Mouse (Mus musculus): ENCODE measurements around the gene Ankrd53.

Gene Ankrd53

DNA sequence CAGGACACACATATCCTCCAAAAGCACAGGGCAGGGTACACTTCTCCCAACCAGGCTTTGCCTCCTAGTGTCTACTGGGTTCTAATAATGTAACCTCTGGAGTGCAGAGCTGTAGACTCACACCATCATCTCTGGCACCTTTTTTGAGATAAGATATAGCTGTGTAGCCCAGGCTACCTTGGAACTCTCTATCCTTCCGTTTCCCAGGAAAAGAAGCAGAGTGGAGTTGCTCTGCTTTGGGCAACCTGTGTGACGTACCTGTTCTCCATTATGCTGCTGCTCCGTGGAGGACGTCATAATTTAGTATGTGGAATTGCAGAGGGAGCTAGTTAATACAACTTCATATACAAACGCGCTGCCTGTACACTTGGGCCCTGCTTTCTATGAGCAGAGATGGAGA lies at the start of gene Ankrd53:
Gene Ankrd53 (plus strand): TSS at position 301 of the 400 bp plus-strand sequence.
- no peak for DNase-seq (ENCODE audit: low spot score)

DNA sequence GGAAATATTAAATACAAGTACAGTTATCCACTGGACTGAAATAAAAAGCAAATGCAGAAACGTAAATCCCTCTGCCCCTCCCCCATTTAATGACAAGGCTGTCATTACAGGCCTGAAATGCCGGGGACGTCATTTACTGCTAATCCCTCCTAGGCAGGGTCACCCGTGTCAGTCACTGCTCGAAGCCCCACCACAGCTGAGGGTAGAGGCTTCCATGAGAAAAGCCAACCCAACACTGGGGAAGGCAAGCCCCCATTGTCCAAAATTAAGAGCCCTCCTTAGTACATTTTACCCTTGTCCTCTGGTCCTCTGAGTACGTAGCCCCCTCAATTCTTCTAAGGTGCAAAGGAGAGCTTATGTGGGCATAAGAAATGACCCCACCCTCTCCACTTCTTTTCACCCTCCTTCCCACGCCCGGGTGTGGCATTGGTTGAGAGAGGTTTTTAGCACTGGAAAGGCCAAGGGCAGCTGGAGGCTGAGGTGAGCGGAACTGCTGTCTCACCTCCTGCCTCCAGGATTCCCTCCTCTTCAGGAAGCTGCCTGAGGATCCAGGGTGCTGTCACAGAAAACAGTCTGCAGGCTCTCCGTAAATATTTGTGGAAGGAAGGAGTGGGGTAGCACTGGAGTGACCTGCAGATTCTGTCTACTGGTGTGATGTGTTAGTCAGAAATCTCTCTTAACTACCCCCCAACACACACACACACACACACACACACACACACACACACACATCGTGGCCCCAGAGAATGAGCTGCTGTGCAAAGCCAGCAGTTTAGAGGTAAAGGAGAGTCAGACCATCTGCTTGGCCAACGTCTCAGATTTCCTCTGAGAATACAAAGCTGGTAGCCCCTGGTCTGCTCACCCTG lies 48.9 kb upstream of the Ankrd53 start:
- no peak for DNase-seq (ENCODE audit: low spot score)

DNA sequence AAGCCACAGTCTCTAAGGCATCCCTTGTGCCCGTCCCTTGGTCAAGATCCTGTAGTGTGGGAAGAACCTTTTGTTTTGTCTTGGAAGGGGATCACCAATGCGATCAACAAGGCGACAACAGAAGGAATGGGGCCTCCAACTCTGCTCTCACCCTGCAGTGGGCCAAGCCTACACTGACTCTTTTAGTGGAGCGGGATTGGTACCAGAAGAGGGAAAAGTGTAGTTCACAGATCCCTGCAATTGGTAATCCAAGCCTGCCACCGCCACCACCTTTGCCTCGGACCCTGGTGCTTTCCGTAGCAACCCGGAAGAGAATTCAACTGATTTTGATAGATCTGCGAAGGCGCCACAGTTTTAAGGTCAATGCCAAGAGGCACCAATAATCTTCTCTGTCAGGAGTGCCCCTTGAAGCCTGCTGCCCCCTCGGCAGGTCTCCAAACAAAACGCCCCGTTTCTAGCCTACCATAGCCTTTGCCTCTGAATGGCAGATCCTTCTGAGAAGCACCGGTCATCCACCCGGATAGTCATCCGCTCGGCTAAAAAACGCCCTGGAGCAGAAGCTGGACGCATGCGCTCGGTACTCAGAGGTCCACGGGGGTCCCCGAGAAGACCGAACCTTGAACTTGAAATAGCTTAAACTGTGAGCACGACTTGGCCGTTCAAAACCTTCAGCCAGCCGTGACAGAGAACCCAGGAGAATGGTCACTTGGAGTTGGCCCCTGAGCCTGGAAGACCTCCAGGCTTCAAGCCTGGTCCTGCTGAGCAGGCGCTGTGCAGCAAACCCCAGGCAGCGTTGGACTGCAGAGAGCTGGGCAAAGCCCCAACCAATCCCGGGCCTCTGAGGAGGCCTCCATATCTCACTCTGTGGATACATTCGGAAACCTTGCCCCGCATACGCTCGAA lies 48.0 kb upstream of the Ankrd53 start:
- no peak for DNase-seq (ENCODE audit: low spot score)

DNA sequence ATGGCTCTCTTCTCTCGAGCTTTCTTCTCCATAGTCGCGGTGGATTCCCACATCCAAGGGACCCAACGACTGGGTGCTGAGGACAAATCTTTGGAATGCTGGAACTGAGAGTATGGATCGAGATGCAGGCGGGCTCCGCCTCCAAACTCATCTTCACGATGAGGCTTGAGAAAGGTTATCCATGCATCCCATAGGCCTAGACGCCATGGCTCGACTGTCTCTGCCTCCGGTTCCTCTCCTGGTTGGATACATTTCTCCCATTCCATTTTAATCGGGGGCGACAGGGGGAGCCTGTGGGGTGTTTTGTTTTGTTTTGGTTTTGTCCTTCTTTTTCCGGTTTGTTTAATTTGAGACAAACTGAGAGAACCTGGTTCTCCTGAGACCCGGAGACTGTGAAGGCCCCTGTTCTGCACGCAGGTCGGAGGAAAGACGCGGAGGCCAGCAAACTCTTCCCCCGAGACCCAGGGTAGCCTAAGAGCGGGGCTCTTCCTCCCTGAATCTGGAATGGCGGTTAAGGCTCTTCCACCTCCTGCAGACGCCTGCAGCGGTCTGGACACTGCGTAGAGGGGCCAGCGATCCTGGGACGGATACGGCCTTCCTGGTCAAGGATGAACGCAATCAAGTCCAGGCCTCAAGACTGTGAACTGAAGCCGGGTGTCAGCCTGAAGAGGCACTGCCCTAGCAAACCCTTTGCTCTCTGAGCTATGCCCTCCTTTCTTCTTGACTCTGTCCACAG lies 46.8 kb upstream of the Ankrd53 start:
- no peak for DNase-seq (ENCODE audit: low spot score)

DNA sequence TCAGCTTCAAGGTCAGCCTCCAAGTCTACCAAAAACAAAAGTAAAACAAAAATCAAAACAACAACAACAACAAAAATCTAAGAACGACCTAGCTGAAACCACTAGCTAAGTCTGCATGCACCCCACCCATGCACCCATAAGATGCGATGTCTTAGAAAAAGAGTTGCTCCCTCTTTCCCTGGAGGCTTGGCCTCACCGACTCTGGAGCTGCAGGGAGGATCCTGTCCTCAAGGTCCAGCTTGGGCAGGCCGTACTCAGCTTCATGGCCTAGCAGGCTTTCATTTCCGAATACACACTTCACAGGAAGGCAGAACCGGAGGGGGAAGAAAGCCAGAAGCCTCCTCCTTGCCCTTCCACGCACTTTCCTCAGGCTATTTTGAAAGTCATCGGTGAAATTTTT lies 45.4 kb upstream of the Ankrd53 start:
- no peak for DNase-seq (ENCODE audit: low spot score)

DNA sequence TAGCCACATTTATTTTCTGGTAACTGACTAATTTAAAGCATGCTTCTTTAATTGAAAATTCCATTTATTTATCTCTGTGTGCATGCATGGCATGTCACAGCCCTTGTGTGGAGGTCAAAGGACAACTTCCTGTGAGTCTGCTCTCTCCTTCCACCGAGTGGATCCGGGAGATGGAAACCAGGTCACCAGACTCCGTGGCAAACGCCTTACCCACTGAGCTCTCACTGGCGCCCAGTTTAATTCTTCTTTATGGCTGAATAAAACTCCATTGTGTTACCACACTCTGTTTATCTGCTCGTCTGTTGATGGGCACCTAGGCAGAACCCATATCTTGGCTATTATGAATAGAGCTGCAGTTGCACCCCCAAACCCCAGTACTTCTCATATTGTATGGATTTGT lies 39.9 kb upstream of the Ankrd53 start:
- DNase-seq (ENCODE audit: low spot score), result no peak

DNA sequence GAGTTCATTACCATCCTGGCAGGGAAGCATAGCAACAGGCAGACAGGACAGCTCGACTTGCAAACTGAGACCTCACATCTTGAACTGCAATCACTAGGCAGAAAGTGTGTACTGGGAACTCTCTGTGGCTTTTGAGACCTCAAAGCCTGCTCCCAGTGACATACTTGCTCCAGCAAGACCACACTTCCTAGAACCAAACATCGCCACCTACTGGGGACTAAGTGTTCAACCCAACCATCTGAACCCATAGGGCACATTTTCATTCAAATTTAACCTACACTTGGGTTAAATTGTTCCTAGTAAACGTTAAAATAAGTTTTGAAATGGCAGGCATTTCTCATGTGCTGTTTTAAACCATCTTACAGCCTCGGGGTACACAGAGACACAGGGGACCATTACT lies 35.3 kb upstream of the Ankrd53 start:
- no peak for DNase-seq (ENCODE audit: low spot score)

DNA sequence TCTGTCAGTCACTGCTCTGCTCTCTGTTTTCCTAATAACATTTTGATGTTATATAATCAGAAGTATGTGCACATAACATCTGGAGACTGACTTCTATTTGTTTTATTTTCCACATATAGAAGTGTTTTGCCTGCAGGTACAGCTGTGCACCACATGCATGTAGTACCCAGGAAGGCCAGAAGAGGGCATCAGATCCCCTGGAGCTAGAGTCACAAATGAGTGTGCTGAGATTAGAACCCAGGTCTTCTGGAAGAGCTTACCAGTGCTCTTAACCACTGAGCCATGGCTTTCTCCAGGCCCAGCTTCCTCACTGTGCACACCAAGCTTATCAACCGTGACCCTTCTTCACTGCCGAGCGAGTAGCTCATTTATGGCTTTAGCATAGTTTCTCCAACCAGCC lies 34.0 kb upstream of the Ankrd53 start:
- no peak for DNase-seq (ENCODE audit: low spot score)

DNA sequence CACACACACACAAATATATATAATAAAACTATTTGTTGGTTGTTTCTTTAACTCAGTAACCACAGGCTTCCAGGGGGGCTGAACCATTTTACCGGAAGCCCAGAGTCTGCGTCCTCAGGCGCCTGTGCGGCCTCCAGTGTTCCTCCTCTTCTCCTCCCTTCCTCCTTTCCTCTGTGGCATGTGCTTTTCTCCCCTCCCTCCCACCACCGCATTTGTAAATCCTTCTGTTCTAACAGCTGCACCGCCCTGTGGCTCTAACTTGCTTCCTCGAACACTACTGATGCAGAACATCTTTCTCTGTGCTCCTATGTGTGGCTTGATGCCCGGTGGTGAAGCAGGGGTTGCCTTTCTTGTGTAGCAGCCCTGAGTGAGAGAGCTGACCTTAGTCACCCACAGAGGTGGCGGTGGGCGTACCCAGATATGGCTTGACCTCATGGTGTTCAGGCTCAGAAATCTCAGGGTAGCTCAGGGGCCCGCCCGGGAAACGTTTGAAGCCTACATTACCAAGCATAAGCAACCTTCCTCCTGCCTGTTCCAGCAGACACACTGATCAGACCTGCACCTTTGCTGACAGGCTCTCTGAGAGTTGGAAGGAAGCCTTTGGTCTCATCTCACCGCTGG lies 33.0 kb upstream of the Ankrd53 start:
- DNase-seq (ENCODE audit: low spot score), result no peak

DNA sequence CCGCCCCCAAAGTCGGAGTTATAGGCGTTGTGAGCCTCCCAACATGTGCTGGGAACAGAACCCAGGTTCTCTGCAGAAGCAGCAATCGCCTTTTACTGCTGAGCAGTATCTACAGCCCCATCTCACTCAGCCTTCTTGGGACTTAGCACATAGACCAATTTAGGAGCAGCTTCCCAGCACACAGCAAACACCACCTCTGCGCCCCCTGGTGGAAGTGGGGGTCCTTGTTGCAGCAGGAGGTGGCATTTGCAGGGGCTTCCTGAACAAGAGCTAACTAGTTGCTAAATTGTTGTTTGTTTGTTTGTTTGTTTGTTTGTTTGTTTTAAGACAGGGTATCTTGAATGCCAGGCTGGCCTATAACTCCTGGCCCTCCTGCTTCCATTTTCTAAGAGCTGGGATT lies 31.3 kb upstream of the Ankrd53 start:
- peak; percentile 67 for DNase-seq (ENCODE audit: low spot score)

DNA sequence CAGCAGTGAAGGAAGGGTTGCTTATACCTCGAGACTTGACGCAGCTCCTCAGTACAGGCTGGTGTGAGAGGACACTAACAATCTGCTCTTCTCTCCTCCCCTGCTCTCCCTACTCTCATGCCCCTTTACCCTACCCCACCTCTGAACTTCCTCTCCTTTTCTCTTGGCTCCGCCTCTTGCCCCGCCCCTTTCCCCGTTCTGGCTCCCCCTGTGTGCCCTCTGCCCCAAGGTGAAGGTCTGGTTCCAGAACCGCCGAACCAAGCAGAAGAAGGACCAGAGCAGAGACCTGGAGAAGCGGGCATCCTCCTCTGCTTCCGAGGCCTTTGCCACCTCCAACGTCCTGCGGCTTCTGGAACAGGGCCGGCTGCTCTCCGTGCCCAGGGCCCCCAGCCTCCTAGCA lies 25.1 kb upstream of the Ankrd53 start:
- DNase-seq (ENCODE audit: low spot score), result no peak

DNA sequence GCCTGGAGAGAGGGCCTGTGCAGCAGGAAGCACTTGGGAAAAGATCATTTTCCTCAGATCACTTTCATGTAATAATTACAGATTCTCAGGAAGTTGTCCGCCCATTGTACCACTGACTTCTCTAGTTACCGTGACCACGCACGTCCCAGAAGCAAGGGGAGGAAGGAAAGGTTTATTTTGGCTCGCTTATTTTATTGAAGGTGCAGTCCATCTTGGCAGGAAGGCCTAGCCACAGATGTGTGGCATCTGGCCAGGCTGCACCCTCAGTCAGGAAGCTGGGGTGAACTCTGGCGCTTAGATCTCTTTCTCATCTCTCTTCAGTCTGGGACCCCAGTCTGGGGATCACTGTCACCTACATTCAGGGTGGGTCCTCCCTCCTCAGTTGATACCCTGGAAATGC lies 23.8 kb upstream of the Ankrd53 start:
- no peak for DNase-seq (ENCODE audit: low spot score)

DNA sequence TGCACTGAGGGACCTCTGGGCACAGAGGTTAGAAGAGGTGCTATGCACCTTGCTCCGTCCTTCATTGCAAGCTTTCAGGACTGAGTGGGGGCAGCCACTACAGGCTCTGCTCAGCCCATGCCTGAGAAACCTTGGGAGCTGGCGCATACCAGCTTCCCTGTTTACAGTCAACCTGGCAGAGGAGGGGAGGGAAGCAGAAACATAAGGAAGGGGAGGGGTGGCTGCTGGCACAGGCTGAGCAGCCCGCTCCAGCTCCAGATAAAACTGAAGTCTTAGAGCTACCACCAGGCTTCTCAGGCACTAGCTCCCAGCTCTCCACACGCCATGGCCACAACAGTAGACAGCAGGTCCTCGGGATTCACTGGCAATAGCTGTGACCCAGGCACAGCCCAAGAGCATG lies 19.7 kb upstream of the Ankrd53 start, which contains the start of gene Atp6v1b1:
Gene Atp6v1b1 (plus strand): TSS at position 230 of the 400 bp plus-strand sequence.
- DNase-seq (ENCODE audit: low spot score), result no peak

DNA sequence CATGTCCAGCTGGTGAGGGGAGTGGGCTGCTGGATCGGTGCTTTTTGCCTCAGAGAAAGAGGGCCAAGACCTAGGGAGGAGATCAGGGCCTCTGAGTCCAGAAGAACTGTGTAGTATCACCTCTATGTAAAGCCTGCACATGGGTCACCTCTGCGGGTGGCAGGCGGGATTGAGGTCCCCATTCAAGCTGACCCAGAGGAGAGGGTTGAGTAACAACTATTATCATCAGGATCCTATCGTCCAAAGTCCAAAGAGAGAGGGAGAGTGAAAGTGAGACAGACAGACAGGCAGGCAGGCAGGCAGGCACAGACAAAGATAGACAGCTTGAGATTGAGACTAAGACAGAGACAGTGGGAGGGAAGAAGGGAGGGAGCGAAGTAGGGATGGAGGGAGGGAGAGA lies 19.2 kb upstream of the Ankrd53 start:
- DNase-seq (ENCODE audit: low spot score), result no peak

DNA sequence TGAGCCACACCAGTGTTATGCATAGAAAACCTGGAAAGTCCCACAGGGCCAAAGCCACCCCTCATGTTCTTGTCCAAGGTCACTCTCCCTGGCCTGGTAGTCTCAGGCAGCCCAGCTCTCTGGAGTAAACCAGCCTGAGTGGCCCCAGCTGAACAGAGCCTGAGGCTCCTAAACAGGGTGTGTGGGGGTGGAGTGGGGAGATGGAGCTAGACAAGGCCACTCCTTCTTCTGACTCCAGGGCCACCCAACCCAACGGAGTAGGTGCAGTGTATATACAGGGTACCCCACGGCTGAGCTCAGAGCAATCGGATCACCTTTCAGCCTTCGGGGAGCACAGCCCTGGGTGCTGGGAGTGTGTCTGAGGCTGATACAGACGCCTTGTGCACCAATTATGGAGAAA lies 18.3 kb upstream of the Ankrd53 start:
- DNase-seq (ENCODE audit: low spot score), result no peak

DNA sequence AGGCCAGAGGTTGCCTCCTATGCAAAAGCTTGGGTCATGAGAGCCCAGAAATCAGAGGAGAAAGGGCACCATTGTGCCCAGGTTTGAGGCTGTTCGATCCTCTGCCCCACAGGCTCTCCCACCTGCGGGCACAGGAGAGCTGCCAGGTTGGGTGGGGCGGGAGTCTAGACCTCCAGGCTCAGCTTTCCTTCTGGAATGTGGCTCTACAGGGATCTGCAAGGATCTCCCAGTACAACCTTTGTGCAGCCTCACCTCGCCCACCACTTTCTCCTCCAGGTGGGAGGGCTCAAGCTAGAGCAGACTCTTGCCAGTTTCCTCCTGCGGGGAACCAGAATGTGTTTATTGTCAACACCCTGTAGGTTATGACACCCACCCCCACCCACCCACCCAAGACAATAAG lies 17.9 kb upstream of the Ankrd53 start:
- DNase-seq (ENCODE audit: low spot score), result no peak

DNA sequence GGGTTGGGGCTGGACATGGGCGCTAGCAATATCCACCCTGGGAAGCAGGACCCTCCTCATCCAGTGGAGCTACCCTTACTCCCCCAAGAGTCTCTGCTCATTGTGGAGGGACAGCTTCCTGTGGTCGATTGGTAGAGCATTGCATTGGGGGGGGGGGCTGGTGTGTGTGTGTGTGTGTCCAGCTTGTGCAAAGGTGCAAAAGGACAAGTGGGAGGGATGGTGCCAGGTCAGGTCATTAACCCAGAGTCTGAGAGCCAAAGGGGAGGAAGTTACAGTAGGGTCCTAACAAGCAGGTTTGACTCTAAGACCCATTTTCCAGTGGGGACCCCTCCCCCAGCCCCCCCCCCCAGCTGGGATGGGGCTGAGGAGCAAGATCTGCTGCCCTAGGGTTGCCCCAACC lies 17.0 kb upstream of the Ankrd53 start:
- DNase-seq (ENCODE audit: low spot score), result no peak

DNA sequence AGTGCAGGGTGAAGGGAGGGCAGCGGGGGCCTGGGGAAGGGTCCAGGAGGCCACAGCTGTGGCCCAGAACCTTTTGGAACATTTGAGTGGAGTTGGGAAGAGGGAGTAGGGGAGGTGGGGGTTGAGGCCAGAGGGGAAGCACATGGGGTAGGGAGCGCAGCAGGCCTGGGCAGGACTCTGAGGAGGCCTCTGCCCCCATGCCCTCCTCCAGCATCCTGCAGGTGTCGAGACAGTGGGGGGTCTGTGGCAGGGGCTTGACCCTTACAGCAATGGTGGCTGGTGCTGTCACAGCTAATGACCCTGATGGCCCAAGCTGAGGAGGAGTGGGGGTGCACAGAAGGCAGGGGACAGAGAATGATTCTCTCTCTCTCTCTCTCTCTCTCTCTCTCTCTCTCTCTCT lies 13.2 kb upstream of the Ankrd53 start:
- DNase-seq (ENCODE audit: low spot score), result no peak

DNA sequence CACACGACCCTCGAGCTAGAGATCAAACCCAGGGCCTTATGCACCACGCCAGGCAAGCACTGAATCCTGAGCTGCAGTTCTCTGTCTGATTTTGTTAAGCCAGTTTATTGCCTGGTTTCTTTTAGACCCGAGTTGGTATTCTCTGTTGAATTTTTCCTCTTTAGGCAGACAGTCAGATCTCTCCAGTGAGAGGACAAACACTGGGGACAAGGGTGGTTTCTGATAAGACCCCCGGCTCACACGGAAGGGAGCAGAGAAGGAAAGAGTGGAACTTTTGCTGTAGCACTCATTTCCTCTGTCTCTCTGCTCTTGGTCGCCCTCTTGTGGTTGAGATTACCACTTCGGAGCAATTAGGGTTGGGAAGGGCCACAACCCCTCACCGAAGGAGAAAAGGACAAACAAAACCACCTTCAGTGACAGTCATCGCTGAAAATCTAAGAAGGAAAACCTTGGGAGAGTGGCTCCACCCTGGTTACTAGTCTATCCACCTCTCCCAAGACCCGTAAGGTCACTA lies 12.2 kb upstream of the Ankrd53 start:
- no peak for DNase-seq (ENCODE audit: low spot score)

DNA sequence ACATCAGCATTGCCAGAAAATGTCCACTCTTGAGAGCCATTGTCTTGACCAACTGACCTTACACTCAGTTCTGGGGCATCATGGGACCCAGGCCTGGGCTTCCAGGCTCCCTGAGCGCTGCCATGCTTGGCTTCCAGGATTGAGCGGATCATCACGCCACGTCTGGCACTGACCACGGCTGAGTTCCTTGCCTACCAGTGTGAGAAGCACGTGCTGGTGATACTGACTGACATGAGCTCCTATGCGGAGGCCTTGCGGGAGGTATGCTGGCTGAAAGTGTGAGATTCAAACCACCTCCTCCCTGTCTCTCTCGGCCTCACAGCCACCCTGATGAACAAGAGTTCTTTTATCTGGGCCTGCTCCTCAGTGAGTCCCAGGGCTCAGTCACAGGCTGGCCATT lies 6.4 kb upstream of the Ankrd53 start:
- no peak for DNase-seq (ENCODE audit: low spot score)

DNA sequence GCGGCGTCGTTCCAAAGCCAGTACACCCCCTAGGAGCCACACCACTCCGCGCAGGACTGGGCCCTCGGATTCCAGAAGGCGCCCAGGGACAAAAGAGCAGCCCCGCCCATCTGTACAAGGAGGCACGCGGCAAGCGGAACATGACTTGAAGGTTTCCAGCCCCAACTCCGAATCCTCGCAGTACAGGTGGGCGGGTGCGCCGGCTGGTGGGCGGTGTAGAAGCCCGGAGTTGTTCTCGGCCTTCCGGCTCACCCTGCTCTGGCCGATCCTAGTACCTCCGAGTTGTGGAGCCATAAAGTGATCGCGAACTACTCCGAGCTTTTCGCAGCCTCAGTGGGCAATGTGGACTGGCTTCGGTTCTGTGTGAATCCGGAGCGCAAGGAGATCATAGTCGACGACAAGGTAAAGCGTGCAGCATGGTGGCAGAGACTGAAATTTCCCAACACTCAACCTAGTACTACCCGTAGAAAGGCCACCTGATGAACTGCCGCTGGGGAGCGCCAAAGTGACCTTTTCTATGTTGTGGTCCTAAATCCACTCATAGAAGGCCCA lies 512 bp downstream of the Ankrd53 start:
- peak; percentile 58 for DNase-seq (ENCODE audit: low spot score)

Measured in ovary, postnatal 36 days (tissue).